Mouse (Mus musculus) brain, embryonic 14.5 days (tissue): ENCODE measurements around the gene Tars2.

Source experiments
- CTCF ChIP-seq: fragments of 200-500 bp; IDR thresholded peaks from 2 replicates; pipeline ENCODE4 v1.5.1; 2012; ENCODE audit warnings: inconsistent platforms, mild to moderate bottlenecking, moderate library complexity, borderline replicate concordance; ENCODE audit not compliant: insufficient read depth, insufficient read length; ENCODE audit errors: extremely low read depth
- POLR2A ChIP-seq: fragments of 200-500 bp; IDR thresholded peaks from 2 replicates; pipeline ENCODE4 v1.6.1; 2012; ENCODE audit warnings: mild to moderate bottlenecking, inconsistent platforms, borderline replicate concordance; ENCODE audit not compliant: poor library complexity, insufficient read depth, insufficient read length, severe bottlenecking; ENCODE audit errors: extremely low read depth

GRCm38 (mm10) chr3:95725863-95726262 is 34.1 kb downstream of the Tars2 start:
- TF ChIP-seq CTCF, result no peak
- no peak for TF ChIP-seq POLR2A
